Mouse (Mus musculus) yolk sac, embryonic 10.5 days (tissue): Measurements from ENCODE around the gene Parp6.

Experiments used
- DNase-seq: peaks from one replicate; pipeline ENCODE4 v3.0.0-alpha.2; 2017; ENCODE audit warnings: low spot score

Gene Parp6

GRCm38 (mm10) chr9:59684020-59684419 lies 66.9 kb downstream of the Parp6 start:
- DNase-seq, result no peak

GRCm38 (mm10) chr9:59687416-59688046 lies 70.4 kb downstream of the Parp6 start:
- peak; percentile 67 for DNase-seq

- DNase-seq, result no peak
These were observed 74.6 kb downstream of the Parp6 start for GRCm38 (mm10) chr9:59691635-59692094.

- no peak for DNase-seq
These were observed 75.1 kb downstream of the Parp6 start for GRCm38 (mm10) chr9:59692145-59692544.

GRCm38 (mm10) chr9:59694571-59695450 lies 77.7 kb downstream of the Parp6 start:
- peak; percentile 79 for DNase-seq

DNA sequence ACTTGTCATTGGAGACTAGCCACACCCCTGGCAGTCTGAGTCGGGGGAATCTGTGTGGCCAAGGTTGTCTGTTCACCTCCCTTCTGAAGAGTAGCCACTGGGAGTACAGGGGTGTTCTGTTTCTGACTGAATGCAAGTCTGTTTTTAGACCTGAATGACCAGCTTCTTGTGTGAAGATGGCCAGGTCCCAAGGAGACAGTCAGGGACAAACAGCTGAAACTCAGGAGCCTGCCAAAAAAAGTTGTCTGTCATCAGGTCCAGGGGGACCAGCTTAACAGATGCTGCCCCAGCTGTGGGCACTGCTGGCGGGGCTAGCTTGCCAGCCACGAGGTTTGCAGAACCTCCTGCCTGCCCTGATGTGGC lies 78.3 kb downstream of the Parp6 start:
- no peak for DNase-seq

DNA sequence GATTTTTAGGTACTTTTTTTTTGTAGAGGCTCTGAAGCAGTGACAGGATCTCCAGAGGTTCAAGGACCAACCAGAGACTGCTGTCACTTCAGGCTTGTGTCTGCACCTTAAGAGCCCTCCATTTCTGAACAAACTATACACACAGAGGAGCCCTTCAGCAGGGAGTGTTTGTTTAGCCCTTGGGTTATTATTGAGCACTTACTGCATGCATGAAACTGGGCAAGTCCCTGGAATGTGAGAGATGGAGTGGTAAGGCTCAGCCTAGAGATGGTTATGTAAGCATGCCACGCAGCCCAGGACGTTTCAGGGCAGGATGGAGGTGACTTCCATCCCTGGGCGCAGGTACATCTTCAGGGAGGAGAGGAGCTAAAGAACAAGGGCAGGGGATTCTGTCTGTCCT lies 79.3 kb downstream of the Parp6 start:
- no peak for DNase-seq
